Mouse (Mus musculus): ENCODE data around the gene Cysrt1.
A peak's percentile ranks its signal among the peaks of the same experiment; 100 is the strongest.

- TF ChIP-seq CTCF (IDR thresholded peaks at IDR 0.05; ENCODE audit: borderline replicate concordance, insufficient read depth, low read depth, low read length) (no peak), POLR2A (IDR thresholded peaks at IDR 0.05; ENCODE audit: borderline replicate concordance, insufficient read depth, low read length) (peak; percentile 78)
Measured at GRCm38 (mm10) chr2:25211121-25211670, 31.1 kb downstream of the Cysrt1 start, which contains the start of gene Nelfb.

Measured in cerebellum, adult 2 months (tissue).